Mouse (Mus musculus): ENCODE measurements around the gene Olfr1411.

Olfr1411 gene

DNA sequence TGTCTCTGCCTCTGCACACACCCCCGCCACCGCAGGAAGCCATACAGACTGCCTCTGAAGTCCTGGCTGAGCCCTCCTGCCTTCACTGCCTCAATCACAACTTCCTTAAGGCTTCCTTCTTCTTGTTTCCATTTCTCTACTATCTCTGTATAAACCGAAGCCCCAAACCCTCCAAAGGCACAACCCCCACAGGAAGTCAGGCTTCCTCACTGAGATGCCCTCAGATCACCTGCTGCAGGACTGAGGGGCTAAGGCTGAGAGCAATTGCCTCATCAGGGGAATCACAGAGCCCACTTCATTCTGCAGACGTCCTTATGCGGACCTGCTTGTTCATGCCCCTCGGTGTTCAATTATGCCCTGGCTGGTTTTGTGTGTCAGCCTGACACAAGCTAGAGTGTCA lies 46.2 kb downstream of the Olfr1411 start:
- DNase-seq (ENCODE audit: low spot score), result no peak

DNA sequence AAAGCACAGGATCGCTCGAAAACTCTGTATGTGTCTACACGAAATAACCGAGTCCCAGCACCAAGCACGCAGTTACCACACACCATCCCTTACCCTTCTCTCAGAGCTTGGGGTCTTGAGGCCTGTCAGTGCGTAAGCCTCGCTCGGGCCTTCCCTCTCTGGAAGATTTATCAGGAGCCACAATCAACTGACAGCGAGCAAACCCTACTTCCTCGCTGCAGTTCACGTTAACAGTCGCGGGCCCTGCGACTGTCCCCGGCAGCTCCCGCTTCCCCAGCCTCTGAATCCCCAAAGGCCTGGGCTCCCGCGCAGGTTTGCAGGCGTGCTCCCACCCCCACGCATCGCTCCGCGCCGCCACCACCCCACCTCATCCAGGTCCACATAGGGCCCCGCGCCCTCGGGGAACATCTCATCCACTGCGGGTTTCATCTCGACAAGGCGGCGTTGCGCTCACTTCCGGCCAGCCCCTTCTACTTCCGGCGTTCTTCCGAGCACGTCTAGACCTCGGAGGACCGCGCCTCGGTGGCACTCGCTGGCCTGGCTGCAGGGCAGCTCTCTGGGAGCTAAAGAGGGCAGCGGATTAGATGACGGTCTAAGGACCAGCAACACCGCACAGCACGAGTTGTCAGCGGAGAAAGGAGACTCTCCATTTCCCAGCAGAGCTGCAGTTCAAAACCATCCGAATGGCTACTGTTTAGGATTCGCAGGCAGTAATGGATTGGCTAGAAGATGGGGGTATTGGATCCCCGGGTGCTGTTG lies 47.5 kb downstream of the Olfr1411 start, which contains the start of gene Cops9:
Gene Cops9, minus strand, starts transcription at position 472 of the 759 bp plus-strand sequence.
- DNase-seq (ENCODE audit: low spot score), result peak; percentile 76

DNA sequence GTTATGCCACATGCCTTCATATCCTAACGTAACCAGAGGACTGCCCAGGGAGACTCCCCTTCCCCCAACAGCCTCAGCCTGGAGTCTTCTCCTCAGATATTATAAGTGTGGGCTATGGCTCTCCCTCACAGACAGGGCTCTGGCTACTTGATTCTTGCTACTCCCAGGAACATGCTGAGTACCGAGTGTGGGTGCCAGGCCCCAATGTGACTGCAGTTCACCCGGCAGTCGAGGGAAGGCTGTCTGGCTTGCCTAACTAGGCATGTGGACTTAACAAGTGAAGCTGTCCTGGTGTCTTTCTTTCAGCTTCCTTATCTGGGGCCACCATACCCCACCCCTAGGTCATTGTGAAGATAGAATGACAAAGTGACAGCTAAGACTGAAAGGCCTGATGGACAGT lies 49.5 kb downstream of the Olfr1411 start:
- DNase-seq (ENCODE audit: low spot score), result no peak

DNA sequence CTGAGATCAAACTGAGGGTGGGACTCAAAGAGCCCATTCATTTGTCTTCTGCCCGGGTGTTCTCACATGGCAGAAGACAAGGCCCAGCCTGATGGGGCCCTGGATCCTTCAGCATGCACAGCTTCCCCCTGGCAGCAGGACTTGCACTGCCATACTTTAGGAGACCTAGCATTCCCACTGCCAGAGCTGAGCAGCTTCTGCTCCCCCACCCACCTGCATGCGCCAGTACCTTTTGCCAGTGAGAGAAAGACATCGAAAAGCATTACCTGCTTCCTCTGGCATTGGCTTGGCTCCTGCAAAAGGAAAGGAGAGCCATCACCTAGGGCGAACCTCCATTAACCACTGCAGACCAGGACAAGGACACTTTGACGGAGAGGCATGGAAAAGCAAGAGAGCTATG lies 50.7 kb downstream of the Olfr1411 start:
- no peak for DNase-seq (ENCODE audit: low spot score)

DNA sequence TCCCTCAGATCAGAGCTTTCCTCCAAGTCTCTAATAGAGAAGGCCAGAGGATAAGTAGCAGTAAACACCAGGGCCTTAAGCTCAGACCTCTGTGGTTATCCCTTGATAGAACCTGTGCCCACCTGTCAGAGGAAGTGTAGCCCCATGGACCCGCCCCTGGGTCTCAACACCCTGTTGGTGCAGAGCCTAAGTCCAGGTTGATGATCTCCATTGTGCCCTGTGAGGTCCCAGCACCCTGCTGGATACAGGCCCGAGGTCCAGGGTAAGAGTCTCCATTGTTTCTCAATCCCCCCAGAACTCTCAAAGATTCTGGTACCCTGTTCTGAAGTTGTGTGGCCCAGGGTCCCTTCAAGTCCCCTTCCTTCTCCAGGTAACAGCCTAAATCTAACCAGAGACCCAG lies 51.9 kb downstream of the Olfr1411 start:
- DNase-seq (ENCODE audit: low spot score), result no peak

DNA sequence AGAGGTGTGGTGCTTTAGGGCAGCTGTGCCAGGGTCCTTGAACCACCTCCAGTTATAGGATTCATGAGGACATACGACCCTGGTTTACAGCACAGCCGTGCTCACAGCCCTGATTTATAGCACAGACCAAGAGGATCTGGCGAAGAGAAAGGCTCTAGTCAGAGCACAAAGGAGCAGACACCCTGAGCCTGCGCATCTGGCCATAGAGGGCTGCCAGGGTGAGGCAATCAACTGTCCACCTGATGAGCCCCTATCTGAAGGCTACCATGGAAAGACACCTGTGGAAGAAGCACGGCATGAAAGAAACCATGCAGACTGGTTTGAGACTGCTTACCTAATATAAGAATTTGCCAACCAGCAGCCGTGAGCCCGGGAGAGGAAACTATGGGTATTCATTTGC lies 52.4 kb downstream of the Olfr1411 start:
- DNase-seq (ENCODE audit: low spot score), result no peak

DNA sequence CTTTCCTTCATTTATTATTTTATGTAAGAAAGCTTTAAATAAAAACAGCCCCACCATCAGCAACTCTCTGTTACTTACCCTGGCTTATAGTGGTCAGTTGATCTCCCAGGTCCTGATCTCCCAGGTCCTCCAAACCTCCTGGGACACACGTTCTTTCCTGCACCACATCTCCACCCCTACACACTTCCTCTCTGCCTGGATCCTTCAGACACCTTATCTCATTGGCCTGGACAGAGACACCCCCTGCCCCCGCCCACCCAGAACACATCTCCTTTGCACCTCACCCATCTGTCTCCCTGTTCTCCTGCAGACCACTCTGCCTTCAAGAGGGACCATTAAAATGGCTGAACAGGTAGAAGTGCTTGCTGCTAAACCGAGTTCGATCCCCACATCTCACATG lies 52.8 kb downstream of the Olfr1411 start:
- no peak for DNase-seq (ENCODE audit: low spot score)

Data from spleen, adult 12 weeks (tissue).